Mouse (Mus musculus) C2C12 (cell line): ENCODE results near the gene Ldlrap1.

Source experiments
- CEBPB ChIP-seq: IDR thresholded peaks from one replicate; pipeline ENCODE4 v1.6.1; 2011; ENCODE audit warnings: low read depth, mild to moderate bottlenecking, control low read depth, moderate library complexity
- CTCF ChIP-seq: IDR thresholded peaks from one replicate; pipeline ENCODE4 v1.5.1; 2011; ENCODE audit not compliant: control insufficient read depth, insufficient read depth, insufficient read length
- FOSL1 ChIP-seq: IDR thresholded peaks from one replicate; pipeline ENCODE4 v1.8.0; 2011; ENCODE audit warnings: mild to moderate bottlenecking, low read length; ENCODE audit not compliant: poor library complexity, insufficient read depth, severe bottlenecking
- MAX ChIP-seq: IDR thresholded peaks from one replicate; pipeline ENCODE4 v1.6.1; 2011; ENCODE audit warnings: mild to moderate bottlenecking, control low read depth
- MYOD1 ChIP-seq: IDR thresholded peaks from one replicate; pipeline ENCODE4 v1.6.1; 2011; ENCODE audit warnings: low read depth; ENCODE audit not compliant: control insufficient read depth, insufficient read length
- USF1 ChIP-seq: IDR thresholded peaks from one replicate; pipeline ENCODE4 v1.6.1; 2011; ENCODE audit warnings: low read depth, mild to moderate bottlenecking, control low read depth, moderate library complexity

GRCm38 (mm10) chr4:134702981-134703834 lies 64.6 kb downstream of the Ldlrap1 start:
- TF ChIP-seq CTCF (no peak), MAX (peak; percentile 14), FOSL1 (no peak), CEBPB (no peak), MYOD1 (no peak), USF1 (no peak)
